Mouse (Mus musculus) brain, embryonic 14.5 days (tissue): ENCODE data around the gene Rsph14. TPM values are rescaled to one million over a fixed set of nuclear protein-coding genes. Genes with fewer than 3 reads are reported as not detected.
A peak's percentile ranks its signal among the peaks of the same experiment; 100 is the strongest.

Experiments
- DNase-seq: peaks from one replicate; pipeline ENCODE4 v3.0.0-alpha.2; 2011; ENCODE audit warnings: low read depth
- CTCF ChIP-seq: fragments of 200-500 bp; IDR thresholded peaks from 2 replicates; pipeline ENCODE4 v1.5.1; 2012; ENCODE audit warnings: inconsistent platforms, mild to moderate bottlenecking, moderate library complexity, borderline replicate concordance; ENCODE audit not compliant: insufficient read depth, insufficient read length; ENCODE audit errors: extremely low read depth
- POLR2A ChIP-seq: fragments of 200-500 bp; IDR thresholded peaks from 2 replicates; pipeline ENCODE4 v1.6.1; 2012; ENCODE audit warnings: mild to moderate bottlenecking, inconsistent platforms, borderline replicate concordance; ENCODE audit not compliant: poor library complexity, insufficient read depth, insufficient read length, severe bottlenecking; ENCODE audit errors: extremely low read depth
- polyA plus RNA-seq: library from polyadenylated mRNA; depleted of rRNA; stranded (reverse); fragments of >200 nt; gene quantifications from 2 replicates; pipeline ENCODE4 v1.2.3, GENCODE M21; 2012

Rsph14 gene
- polyA plus RNA-seq, 1 experiment: 0.42 TPM

GRCm38 (mm10) chr10:74981159-74981558, 51.2 kb downstream of the Rsph14 start:
- DNase-seq: no peak
- TF ChIP-seq CTCF (no peak), POLR2A (no peak)

- no peak for DNase-seq
- TF ChIP-seq CTCF: no peak
- no peak for TF ChIP-seq POLR2A
These were observed 54.3 kb downstream of the Rsph14 start for GRCm38 (mm10) chr10:74978056-74978455.

DNA sequence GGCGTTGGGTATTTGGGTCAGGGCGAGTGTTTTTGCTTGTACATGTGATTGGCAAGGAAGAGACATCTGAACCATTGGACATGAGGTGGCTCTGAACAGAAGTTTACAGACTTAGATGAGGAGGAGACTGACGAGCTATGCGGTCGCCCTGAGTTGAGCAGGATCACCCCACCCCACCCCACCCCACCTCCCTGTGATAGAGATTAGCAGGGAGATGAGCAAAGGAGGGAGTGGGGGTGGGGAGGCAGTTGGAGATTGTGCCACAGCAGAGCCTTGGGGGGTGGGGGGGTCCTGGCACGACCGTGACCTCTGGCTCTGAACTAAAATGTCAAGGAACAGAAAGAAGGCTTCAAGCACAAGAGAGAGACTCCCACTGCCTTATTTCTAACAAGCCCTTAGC, 56.0 kb downstream of the Rsph14 start:
- DNase-seq: no peak
- TF ChIP-seq POLR2A (no peak), CTCF (no peak)

DNA sequence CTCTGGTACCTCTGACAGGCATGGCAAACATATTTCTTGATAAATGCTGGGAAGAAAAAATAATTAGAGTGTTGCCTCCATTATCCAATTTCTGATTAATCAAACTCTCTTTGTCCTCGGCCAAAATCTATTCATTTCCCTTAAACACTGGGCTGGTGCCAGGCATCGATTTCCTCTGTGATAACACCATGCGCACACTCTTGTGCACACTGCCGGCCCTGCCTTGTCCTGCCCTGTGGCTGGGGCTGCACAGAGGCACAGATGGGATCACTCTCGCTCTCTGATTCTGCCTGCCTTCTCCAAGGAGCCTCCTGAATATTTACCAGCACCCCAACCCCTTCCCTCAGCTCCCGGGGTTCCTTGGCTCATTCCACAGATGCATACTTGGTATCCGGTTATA, 56.8 kb downstream of the Rsph14 start:
- TF ChIP-seq CTCF (no peak), POLR2A (no peak)
- DNase-seq: no peak

DNA sequence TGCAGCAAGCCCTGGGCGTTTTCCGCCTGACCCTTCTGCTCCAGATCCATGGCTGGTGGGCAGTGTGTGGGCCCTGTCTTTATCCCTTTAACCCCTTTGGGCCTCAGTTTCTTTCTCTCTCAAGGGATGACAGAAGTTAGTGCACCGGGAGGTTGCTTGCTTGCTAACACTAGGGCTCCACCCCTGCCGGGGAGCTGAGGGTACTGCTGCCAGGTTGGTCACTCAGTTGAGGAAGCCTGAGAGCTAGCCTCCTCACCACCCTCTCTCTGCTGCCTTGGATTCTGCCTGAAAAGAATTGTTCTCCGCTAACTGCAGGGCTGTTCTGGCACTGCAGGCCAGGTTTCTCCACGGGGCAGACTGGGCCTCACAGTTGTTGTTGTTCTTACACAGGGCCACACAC, 59.4 kb downstream of the Rsph14 start:
- no peak for DNase-seq
- TF ChIP-seq CTCF: no peak
- TF ChIP-seq POLR2A: no peak

GRCm38 (mm10) chr10:74969266-74969665, 63.1 kb downstream of the Rsph14 start:
- DNase-seq: no peak
- TF ChIP-seq POLR2A: no peak
- no peak for TF ChIP-seq CTCF

GRCm38 (mm10) chr10:74967651-74968267, 64.6 kb downstream of the Rsph14 start:
- peak; percentile 24 for DNase-seq
- TF ChIP-seq CTCF: no peak
- TF ChIP-seq POLR2A: no peak

GRCm38 (mm10) chr10:74966850-74967451, 65.4 kb downstream of the Rsph14 start, which contains the start of gene Gnaz:
Gene Gnaz, plus strand, starts transcription at chr10:74967177.
- peak; percentile 99 for DNase-seq
- TF ChIP-seq POLR2A (peak; percentile 67), CTCF (peak; percentile 50; the same call in 1 of the 2 replicates)

DNA sequence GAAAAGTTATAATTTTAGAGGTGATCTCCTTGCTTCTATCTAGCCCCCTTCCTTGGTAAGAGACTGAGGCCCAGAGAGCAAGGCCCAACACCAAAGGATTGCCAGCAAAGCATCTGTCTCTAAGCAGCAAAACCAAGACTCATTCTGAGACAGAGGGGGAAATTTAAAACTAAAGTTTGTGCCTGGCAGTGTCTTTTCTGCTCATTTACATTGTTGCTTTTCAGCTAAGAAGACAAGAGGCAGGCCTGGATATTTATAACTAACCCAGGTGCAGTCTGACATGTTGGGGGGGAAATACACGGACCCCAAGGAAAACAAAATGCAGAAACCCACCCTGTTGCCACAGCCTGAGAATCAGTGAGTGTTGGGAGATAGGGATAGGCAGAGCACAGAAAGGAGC, 68.0 kb downstream of the Rsph14 start:
- DNase-seq: no peak
- no peak for TF ChIP-seq POLR2A

GRCm38 (mm10) chr10:74952830-74953443, 79.4 kb downstream of the Rsph14 start:
- TF ChIP-seq CTCF (no peak), POLR2A (no peak)
- DNase-seq: peak; percentile 27

GRCm38 (mm10) chr10:74940795-74941194, 91.6 kb downstream of the Rsph14 start:
- no peak for DNase-seq
- TF ChIP-seq CTCF: peak; percentile 16; the same call in 1 of the 2 replicates
- TF ChIP-seq POLR2A: no peak

DNA sequence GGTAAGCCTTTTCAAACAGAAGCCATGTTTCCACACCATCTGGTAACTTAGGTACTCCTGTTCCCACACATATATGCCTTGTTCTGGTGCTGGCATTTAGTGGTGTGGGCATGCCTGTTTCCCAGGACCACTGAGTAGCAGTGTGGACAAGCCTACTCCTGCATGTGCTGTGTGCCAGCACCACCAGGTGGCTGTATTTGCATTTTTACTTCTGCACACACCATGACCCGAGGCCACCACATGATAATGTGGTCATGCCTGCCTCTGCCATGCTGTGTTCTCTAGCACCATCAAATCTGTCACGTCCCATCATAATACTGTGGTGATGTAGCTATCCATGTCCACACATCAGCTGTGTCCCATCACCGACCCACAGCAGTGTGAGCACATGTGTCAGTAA, 93.1 kb downstream of the Rsph14 start:
- TF ChIP-seq CTCF (peak; percentile 35; the same call in 1 of the 2 replicates), POLR2A (no peak)
- DNase-seq: no peak

GRCm38 (mm10) chr10:74938410-74938809, 94.0 kb downstream of the Rsph14 start:
- TF ChIP-seq POLR2A (no peak), CTCF (no peak)
- no peak for DNase-seq

- peak; percentile 84 for DNase-seq
- TF ChIP-seq POLR2A (no peak), CTCF (peak; percentile 77)
These were observed 95.2 kb downstream of the Rsph14 start for GRCm38 (mm10) chr10:74937003-74937790.

- no peak for DNase-seq
- TF ChIP-seq POLR2A (no peak), CTCF (no peak)
These were observed 97.4 kb downstream of the Rsph14 start for GRCm38 (mm10) chr10:74935016-74935415.
